Mouse (Mus musculus) lung, embryonic 14.5 days (tissue): ENCODE measurements around the gene Phf10. TPM values are rescaled to one million over a fixed set of nuclear protein-coding genes. Genes with fewer than 3 reads are reported as not detected.
"Not testable (repeated sequence)": the region's sequence is repeated elsewhere in the genome, so short reads cannot be mapped to it uniquely, and the experiment has no call there.

Source experiments
- ATAC-seq: fragments of 200-750 bp; cut with Nextera tagmentation; 2 replicates; pipeline ENCODE4 v1.8.0; 2017; ENCODE audit warnings: mild to moderate bottlenecking, moderate TSS enrichment, moderate library complexity; ENCODE audit not compliant: insufficient read depth
- DNase-seq: peaks from one replicate; pipeline ENCODE4 v3.0.0-alpha.2; 2015
- H3K27ac ChIP-seq: fragments of 300-500 bp; sonication (generic); 2 replicates; pipeline ENCODE4 v1.5.1; 2014; ENCODE audit warnings: low read depth, mild to moderate bottlenecking, moderate library complexity
- H3K27me3 ChIP-seq: fragments of 300-500 bp; sonication (generic); 2 replicates; pipeline ENCODE4 v1.6.1; 2014; ENCODE audit warnings: low read length, control low read depth; ENCODE audit not compliant: insufficient read depth
- H3K36me3 ChIP-seq: fragments of 300-500 bp; sonication (generic); 2 replicates; pipeline ENCODE4 v1.6.1; 2014; ENCODE audit warnings: control low read depth; ENCODE audit not compliant: insufficient read depth
- H3K4me1 ChIP-seq: fragments of 300-500 bp; sonication (generic); 2 replicates; pipeline ENCODE4 v1.6.1; 2014; ENCODE audit warnings: antibody characterized with exemption, control low read depth; ENCODE audit not compliant: insufficient read depth
- H3K4me2 ChIP-seq: fragments of 300-500 bp; sonication (generic); 2 replicates; pipeline ENCODE4 v1.6.1; 2014; ENCODE audit warnings: mild to moderate bottlenecking
- H3K4me3 ChIP-seq: fragments of 300-500 bp; sonication (generic); 2 replicates; pipeline ENCODE4 v1.5.1; 2014; ENCODE audit warnings: low read depth, low read length
- H3K9ac ChIP-seq: fragments of 300-500 bp; sonication (generic); 2 replicates; pipeline ENCODE4 v1.6.1; 2014
- H3K9me3 ChIP-seq: fragments of 300-500 bp; sonication (generic); 2 replicates; pipeline ENCODE4 v1.6.1; 2016; ENCODE audit warnings: low read depth, low read length, control low read depth
- CTCF ChIP-seq: IDR thresholded peaks from 2 replicates; pipeline ENCODE4 v1.5.1; 2016; ENCODE audit warnings: antibody characterized with exemption, low read depth
- WGBS: fragments of 180-500 bp; shearing (Covaris S2); extraction: QIAGEN DNeasy Blood & Tissue Kit; methylation state at CpG from one replicate; pipeline ENCODE4 v1.1.7; 2014; 5-methylcytosine and 5-hydroxymethylcytosine counted together
- polyA plus RNA-seq: library from polyadenylated mRNA; unstranded; fragments of >200 nt; fragmentation: Nextera tagmentation; extraction: Ambion mirVana; gene quantifications from 2 replicates; pipeline ENCODE4 v1.2.1, GENCODE M21; 2014

Gene Phf10
- polyA plus RNA-seq, 1 experiment from 2014 or later = 44.2 TPM

DNA sequence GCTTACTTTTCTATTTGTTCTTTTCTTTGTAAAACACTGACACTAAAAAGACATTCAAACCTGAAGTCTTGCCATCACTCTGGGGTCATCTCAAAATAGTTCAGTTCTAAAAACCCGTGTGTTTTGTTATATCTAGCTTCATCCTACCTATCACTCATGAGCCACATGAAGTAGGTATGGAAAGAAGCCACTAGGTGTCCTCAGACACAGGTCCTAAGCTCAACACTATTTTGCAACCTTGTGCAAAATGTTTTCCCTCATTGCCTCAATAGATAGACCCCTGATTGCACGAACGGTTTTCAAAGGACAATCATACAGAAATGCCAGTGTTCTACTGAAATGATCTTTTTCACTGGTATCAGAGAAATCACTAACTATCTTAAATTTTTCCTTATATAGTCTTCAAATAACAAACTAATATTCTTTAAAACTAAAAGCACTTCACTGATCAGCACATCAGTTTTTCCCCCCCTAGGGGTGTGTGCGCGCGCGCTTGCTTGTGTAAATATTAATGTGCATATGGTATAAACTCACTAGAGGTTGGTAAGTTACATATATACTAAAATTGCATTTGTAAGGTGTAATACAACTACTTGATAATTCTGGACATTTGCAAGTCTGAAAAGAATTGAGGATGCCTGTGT, 16.8 kb upstream of the Phf10 start:
- not testable (repeated sequence) for H3K4me3 ChIP-seq, H3K9me3 ChIP-seq, H3K4me1 ChIP-seq, H3K9ac ChIP-seq, H3K36me3 ChIP-seq, H3K4me2 ChIP-seq, DNase-seq, H3K27me3 ChIP-seq, H3K27ac ChIP-seq
- 0% methylated on average over 4 of the region's 7 CpGs for WGBS
- ATAC-seq = peak; percentile 4

DNA sequence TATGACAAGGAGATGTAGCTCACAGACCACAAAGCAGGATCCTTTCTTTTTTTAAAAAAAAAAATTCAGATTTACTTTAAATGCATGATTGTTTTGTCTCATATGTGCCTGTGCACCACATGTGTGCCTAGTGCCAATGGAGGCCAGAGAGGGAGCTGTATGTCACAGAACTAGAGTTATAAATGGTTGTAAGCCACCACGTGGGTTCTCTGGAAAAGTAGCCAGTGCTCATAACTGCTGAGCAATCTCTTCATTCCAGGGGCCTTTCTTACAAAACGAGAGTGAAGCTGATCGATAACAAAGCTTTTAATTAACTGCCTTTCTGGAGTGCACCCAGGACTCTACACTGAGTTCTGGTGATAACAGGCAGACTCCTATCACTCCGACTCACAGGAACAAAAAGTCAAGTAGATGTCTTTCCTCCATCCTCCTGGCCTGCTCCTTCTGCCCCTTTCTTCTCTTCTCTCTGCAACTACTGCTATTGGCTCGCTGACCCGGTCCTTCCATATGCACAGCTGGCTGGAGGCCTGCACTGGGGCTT, 7.4 kb upstream of the Phf10 start:
- not testable (repeated sequence) for H3K9me3 ChIP-seq, H3K36me3 ChIP-seq, H3K9ac ChIP-seq, H3K4me3 ChIP-seq, H3K4me1 ChIP-seq, H3K27ac ChIP-seq, ATAC-seq, H3K4me2 ChIP-seq, DNase-seq, H3K27me3 ChIP-seq
- no CpG with 5 or more reads among the region's 6 CpGs for WGBS

DNA sequence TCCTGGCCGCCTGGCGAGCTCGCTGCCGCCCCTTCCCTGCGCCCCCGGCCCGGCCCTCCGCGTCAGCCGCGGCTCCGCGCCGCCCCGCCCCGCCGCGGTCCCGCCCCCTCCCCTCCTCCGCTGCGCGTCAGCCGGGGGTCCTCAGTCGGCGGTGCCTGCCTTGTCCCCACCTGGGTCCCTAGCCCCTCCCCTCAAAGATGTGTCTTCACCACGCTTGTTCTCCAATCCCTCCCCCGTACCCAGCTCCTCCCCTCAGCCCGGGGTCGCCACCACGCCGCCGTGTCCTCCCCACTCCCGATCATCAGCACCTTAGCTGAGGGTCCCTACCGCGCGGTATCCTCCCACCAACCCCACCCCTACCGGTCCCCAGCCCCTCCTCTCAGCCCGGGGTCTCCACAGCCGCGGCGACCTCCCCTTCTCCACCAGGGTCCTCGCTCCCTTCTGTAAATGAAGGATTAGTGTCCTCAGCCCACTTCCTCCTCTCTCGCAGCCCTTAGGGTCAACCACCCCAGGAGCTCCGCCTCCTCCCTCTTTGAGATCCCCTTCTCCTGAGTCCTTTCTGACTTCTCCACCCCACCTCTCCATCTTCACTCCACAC, 583 bp upstream of the Phf10 start:
- not testable (repeated sequence) for H3K27ac ChIP-seq, H3K4me1 ChIP-seq, H3K9ac ChIP-seq, H3K27me3 ChIP-seq, H3K36me3 ChIP-seq, DNase-seq, H3K4me2 ChIP-seq, H3K4me3 ChIP-seq, H3K9me3 ChIP-seq
- no CpG with 5 or more reads among the region's 44 CpGs for WGBS
- peak; percentile 89 for ATAC-seq

DNA sequence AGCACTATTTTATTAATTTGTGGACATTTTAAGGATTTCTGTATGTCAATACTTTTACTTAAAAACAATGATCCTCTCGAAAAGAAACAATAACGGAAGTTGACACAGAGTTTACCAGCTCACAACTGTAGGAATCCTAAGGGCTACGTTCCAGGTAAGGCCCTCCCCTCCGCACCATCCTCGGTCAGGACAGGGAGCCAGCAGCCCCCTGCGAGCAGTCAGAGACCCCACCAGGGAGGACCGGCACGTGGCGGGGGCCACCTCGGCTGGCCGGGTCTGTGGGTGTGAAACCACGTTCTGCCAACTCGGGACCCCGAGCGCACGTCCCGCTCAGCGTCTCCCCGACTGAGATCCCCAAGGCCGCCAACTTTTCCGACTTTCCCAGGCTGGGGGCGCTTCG, 553 bp downstream of the Phf10 start:
- ATAC-seq = peak; percentile 13

DNA sequence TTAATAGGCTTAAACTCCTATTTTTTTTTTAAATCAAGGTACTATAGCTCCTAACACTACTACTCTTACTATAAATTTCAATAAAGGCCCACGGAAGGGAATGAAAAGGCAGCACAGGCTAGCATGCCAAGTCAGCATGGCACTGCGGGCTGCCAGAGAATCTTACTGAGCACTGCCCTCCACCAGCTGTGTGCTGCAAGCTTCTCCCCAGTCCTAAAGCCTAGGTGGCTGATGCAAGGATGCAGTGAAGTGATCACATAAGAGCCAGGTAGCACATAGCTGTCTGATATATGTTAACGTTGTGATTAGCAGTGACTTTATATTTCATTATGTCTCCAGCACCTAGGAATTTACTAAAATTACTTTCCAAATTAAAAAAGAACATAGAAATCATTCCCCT, 1.1 kb downstream of the Phf10 start:
- no peak for ATAC-seq
- Histone ChIP-seq H3K4me1 (0 out of 2 replicates have a peak, but pooled peaks cover 4% of the 10 kb centered on the region), H3K36me3 (peaks cover 10% of the 10 kb centered on the region)

More for the DNA sequence above, 553 bp downstream of the Phf10 start:
- peak overlapping the region; percentile 65 for H3K4me3 ChIP-seq
- peak overlapping the region; percentile 84 for H3K4me2 ChIP-seq
- H3K9ac ChIP-seq = peak overlapping the region; percentile 72
- TF ChIP-seq CTCF = no peak
- DNase-seq = peak; percentile 9
- no peak overlapping the region for H3K27ac ChIP-seq
- H3K27me3 ChIP-seq = no peaks in the 10 kb centered on the region
- 0 out of 2 replicates have a peak, but pooled peaks cover 4% of the 10 kb centered on the region for H3K4me1 ChIP-seq
- peaks cover 10% of the 10 kb centered on the region for H3K36me3 ChIP-seq
- WGBS = under 1% methylated on average over 20 of the region's 23 CpGs
- no peaks in the 10 kb centered on the region for H3K9me3 ChIP-seq

DNA sequence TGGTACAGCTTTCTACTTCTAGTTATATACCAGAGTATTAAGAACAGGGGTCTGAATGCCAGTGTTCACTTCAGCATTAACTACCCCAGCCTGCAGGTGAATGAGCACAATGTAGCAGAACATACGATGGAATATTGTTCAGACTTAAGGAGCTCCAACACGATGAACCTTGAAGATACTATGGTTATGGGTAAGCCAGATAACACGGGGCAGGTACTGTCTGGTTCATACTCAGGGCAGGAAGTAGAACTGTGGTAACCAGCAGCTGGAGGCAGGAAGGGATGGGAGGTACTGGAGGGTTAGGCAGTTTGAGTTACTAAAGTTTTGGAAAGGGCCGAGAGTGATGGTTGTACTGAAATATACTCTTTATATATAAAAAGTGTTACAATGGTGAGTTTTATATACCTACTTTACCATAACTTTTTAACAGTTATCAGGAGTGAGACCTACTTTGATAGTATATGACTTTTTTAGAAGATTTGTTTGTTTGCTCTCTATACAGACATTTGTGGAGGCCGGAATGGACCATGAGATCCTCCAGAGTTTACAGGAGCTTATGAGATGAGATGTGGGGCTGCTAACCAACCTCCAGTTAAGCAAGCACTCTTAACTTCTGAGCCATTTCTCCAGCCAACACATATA, 2.3 kb downstream of the Phf10 start:
- ATAC-seq (no peak), DNase-seq (no peak)
- no peak overlapping the region for H3K9ac ChIP-seq
- H3K4me1 ChIP-seq = 0 out of 2 replicates have a peak, but pooled peaks cover 4% of the 10 kb centered on the region
- no peaks in the 10 kb centered on the region for H3K9me3 ChIP-seq
- no peak overlapping the region for H3K4me3 ChIP-seq
- no peak overlapping the region for H3K4me2 ChIP-seq
- H3K27me3 ChIP-seq = no peaks in the 10 kb centered on the region
- TF ChIP-seq CTCF = no peak
- H3K36me3 ChIP-seq = peaks cover 20% of the 10 kb centered on the region
- H3K27ac ChIP-seq = no peak overlapping the region
- WGBS = 81% methylated on average over 5 of the region's 5 CpGs

More for the DNA sequence above, 1.1 kb downstream of the Phf10 start:
- TF ChIP-seq CTCF = no peak
- DNase-seq = peak; percentile 3
- H3K4me2 ChIP-seq = peak overlapping the region; percentile 84
- 26% methylated on average over 3 of the region's 3 CpGs for WGBS
- H3K27me3 ChIP-seq = no peaks in the 10 kb centered on the region
- peak overlapping the region; percentile 62 for H3K9ac ChIP-seq
- H3K27ac ChIP-seq = no peak overlapping the region
- no peaks in the 10 kb centered on the region for H3K9me3 ChIP-seq
- H3K4me3 ChIP-seq = peak overlapping the region; percentile 65

DNA sequence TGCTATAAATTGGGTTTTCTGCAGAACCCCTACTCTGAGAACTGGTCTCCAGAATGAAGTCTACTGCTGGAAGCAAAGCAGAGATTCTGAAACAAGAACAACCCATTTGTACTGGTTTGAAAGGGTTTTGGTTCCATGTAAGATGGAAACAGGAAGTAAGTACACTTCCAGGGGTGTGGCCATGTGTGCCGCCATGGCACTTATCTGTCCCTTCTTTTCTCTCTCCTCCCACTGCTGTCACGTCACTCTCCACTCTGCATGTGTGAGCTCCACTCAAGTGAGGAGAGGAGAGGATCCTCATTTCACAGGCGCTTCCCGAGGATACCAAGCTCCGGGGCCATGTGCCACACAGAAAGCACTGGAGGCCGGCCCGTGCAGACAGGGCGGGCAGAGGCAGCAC, 7.6 kb downstream of the Phf10 start:
- peaks cover 61% of the 10 kb centered on the region for H3K36me3 ChIP-seq
- H3K4me2 ChIP-seq = no peak overlapping the region
- TF ChIP-seq CTCF = no peak
- H3K9ac ChIP-seq = no peak overlapping the region
- 83% methylated on average over 8 of the region's 8 CpGs for WGBS
- no peak overlapping the region for H3K27ac ChIP-seq
- no peak for ATAC-seq
- no peaks in the 10 kb centered on the region for H3K4me1 ChIP-seq
- no peak for DNase-seq
- no peaks in the 10 kb centered on the region for H3K9me3 ChIP-seq
- no peak overlapping the region for H3K4me3 ChIP-seq
- H3K27me3 ChIP-seq = no peaks in the 10 kb centered on the region
